Comparison of ENCODE assay signal across 14 mouse cellular contexts in the genomic region with DNA sequence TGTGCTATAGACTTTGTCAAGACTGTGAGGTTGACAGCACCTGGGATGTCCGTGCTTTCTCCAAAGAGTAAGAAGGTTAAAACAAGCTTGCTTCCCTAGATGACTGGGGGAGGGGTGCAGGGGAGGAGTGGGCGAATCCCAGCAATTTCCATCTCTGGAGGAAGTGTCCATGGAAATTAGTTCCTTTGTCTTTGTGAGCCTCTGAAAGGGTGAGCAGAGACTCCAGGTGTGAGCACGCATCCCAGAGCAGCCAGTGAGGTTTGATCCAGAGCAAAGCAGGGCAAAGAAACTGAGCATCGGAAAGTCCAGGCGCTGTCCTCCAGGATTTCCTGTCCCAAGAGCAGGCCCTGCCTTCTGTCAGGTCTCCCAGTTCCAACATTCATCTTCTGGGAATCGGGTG.
DNase-seq lines count a peak whose midpoint lies in the region; ATAC-seq lines count a peak whose summit lies in the region.
"Had no signal": no experiment of that assay in that cellular context is flagged by ENCODE, and none has a peak within 500 bp of the region (broad histone marks: within the 10 kb centered on the region; RNA-seq: fewer than 3 reads in every experiment).

No protein-coding gene starts in this region.

- H3K36me3 ChIP-seq in heart, embryonic 15.5 days, result peaks cover 49% of the 10 kb centered on the region
- peaks cover 48% of the 10 kb centered on the region for H3K36me3 ChIP-seq in midbrain, embryonic 13.5 days
- H3K36me3 ChIP-seq in midbrain, embryonic 11.5 days (ENCODE audit: control insufficient read depth, insufficient read depth, low read length), result peaks cover 10% of the 10 kb centered on the region
- peaks cover 95% of the 10 kb centered on the region for H3K36me3 ChIP-seq in limb, embryonic 12.5 days

- WGBS in heart, embryonic 15.5 days, result 58% methylated on average over 6 of the region's 6 CpGs
- 52% methylated on average over 6 of the region's 6 CpGs for WGBS in midbrain, embryonic 13.5 days
- 58% methylated on average over 6 of the region's 6 CpGs for WGBS in midbrain, embryonic 11.5 days
- WGBS in limb, embryonic 12.5 days, result 80% methylated on average over 6 of the region's 6 CpGs

- H3K9ac ChIP-seq in heart, embryonic 15.5 days, result no peak overlapping the region
- H3K9ac ChIP-seq in midbrain, embryonic 13.5 days (replicated peaks), result no peak overlapping the region
- no peak overlapping the region for H3K9ac ChIP-seq in midbrain, embryonic 11.5 days (ENCODE audit: low read length)
- H3K9ac ChIP-seq in limb, embryonic 12.5 days (replicated peaks), result no peak overlapping the region
- H3K9ac ChIP-seq: liver, embryonic 13.5 days; neural tube, embryonic 12.5 days had no signal

- no peak for ATAC-seq in heart, embryonic 15.5 days (replicated peaks; ENCODE audit: insufficient number of reproducible peaks, insufficient read depth, low FRiP score, low read depth)
- no peak for ATAC-seq in midbrain, embryonic 13.5 days
- no peak for ATAC-seq in midbrain, embryonic 11.5 days (ENCODE audit: low FRiP score)
- ATAC-seq in limb, embryonic 12.5 days (ENCODE audit: insufficient number of reproducible peaks, insufficient read depth, low FRiP score, low TSS enrichment, low read depth), result no peak
- ATAC-seq: lung, postnatal 0 days had no signal

- 0 out of 2 replicates have a peak overlapping the region, but pooled peaks have one; percentile 15 for H3K27ac ChIP-seq in heart, embryonic 15.5 days
- peak overlapping the region; percentile 58; the same call in 1 of the 2 replicates for H3K27ac ChIP-seq in midbrain, embryonic 13.5 days
- H3K27ac ChIP-seq in midbrain, embryonic 11.5 days (ENCODE audit: low read depth, low read length), result no peak overlapping the region; the same call in 1 of the 2 replicates
- peak overlapping the region; percentile 31; the same call in 1 of the 2 replicates for H3K27ac ChIP-seq in limb, embryonic 12.5 days
- H3K27ac ChIP-seq: liver, embryonic 13.5 days; neural tube, embryonic 12.5 days had no signal

- H3K9me3 ChIP-seq in heart, embryonic 15.5 days (replicated peaks), result no peaks in the 10 kb centered on the region
- H3K9me3 ChIP-seq in midbrain, embryonic 13.5 days, result no peaks in the 10 kb centered on the region
- H3K9me3 ChIP-seq in midbrain, embryonic 11.5 days (ENCODE audit: control insufficient read depth, low read length), result no peaks in the 10 kb centered on the region
- no peaks in the 10 kb centered on the region for H3K9me3 ChIP-seq in limb, embryonic 12.5 days
- H3K9me3 ChIP-seq: liver, embryonic 13.5 days; neural tube, embryonic 12.5 days had no signal

- no peak for DNase-seq in heart, postnatal 4 days
- no peak for DNase-seq in midbrain, embryonic 11.5 days (ENCODE audit: low spot score, missing footprints)
- DNase-seq in lung, postnatal 14 days, result no peak
- no peak for DNase-seq in frontal cortex, adult 2 months (ENCODE audit: extremely low spot score in 1 of 2, low spot score in 1 of 2)
- DNase-seq: cerebellum, adult 11 months; heart, postnatal 36 days; kidney, adult 18-20 months; liver, embryonic 13.5 days; right cerebral cortex, postnatal 4 days had no signal

- H3K27me3 ChIP-seq in heart, embryonic 15.5 days, result no peaks in the 10 kb centered on the region
- no peaks in the 10 kb centered on the region for H3K27me3 ChIP-seq in midbrain, embryonic 13.5 days
- no peaks in the 10 kb centered on the region for H3K27me3 ChIP-seq in midbrain, embryonic 11.5 days (ENCODE audit: control insufficient read depth, insufficient read depth, low read length)
- H3K27me3 ChIP-seq in limb, embryonic 12.5 days, result no peaks in the 10 kb centered on the region
- H3K27me3 ChIP-seq: liver, embryonic 13.5 days; neural tube, embryonic 12.5 days had no signal

- no peak overlapping the region for H3K4me3 ChIP-seq in heart, embryonic 15.5 days
- no peak overlapping the region for H3K4me3 ChIP-seq in midbrain, embryonic 13.5 days (replicated peaks)
- H3K4me3 ChIP-seq in midbrain, embryonic 11.5 days (ENCODE audit: low read depth, low read length), result no peak overlapping the region
- no peak overlapping the region for H3K4me3 ChIP-seq in limb, embryonic 12.5 days (replicated peaks)
- H3K4me3 ChIP-seq: liver, embryonic 13.5 days; neural tube, embryonic 12.5 days had no signal

- no peak overlapping the region for H3K4me2 ChIP-seq in heart, embryonic 15.5 days
- no peak overlapping the region for H3K4me2 ChIP-seq in midbrain, embryonic 13.5 days (replicated peaks)
- no peak overlapping the region for H3K4me2 ChIP-seq in midbrain, embryonic 11.5 days
- no peak overlapping the region for H3K4me2 ChIP-seq in limb, embryonic 12.5 days
- H3K4me2 ChIP-seq: liver, embryonic 13.5 days; neural tube, embryonic 12.5 days had no signal

- H3K4me1 ChIP-seq in heart, embryonic 15.5 days (replicated peaks), result peaks cover 8% of the 10 kb centered on the region
- H3K4me1 ChIP-seq in midbrain, embryonic 13.5 days (replicated peaks), result peaks cover 12% of the 10 kb centered on the region
- peaks cover 8% of the 10 kb centered on the region; the same call in 1 of the 2 replicates for H3K4me1 ChIP-seq in midbrain, embryonic 11.5 days (ENCODE audit: control insufficient read depth, insufficient read depth, low read length)
- H3K4me1 ChIP-seq in limb, embryonic 12.5 days (replicated peaks), result no peaks in the 10 kb centered on the region
